ENCODE assay signal across 17 mouse cellular contexts in genomic region chr5:20373586-20373985, GRCm38 (mm10).
"Had no signal": no experiment of that assay in that cellular context is flagged by ENCODE, and none has a peak within 500 bp of the region (broad histone marks: within the 10 kb centered on the region; RNA-seq: fewer than 3 reads in every experiment).

No protein-coding gene starts in this region.

- DNase-seq: liver, postnatal 0 days; lung, adult 2 months; lung, postnatal 14 days; lung, postnatal 36 days; right cerebral cortex, postnatal 14 days; thymus, adult 18-20 months; thymus, postnatal 14 days; thymus, postnatal 36 days had no signal

- H3K27ac ChIP-seq: lung, embryonic 15.5 days; macrophage; midbrain, embryonic 13.5 days; midbrain, embryonic 15.5 days; neural tube, embryonic 12.5 days; stomach, embryonic 15.5 days; stomach, postnatal 0 days had no signal

- ATAC-seq: liver, postnatal 0 days; lung, postnatal 0 days; midbrain, embryonic 13.5 days; midbrain, embryonic 15.5 days had no signal

- H3K4me3 ChIP-seq: lung, embryonic 15.5 days; megakaryocyte, embryonic 14.5 days; midbrain, embryonic 13.5 days; midbrain, embryonic 15.5 days; neural tube, embryonic 12.5 days; stomach, embryonic 15.5 days had no signal
